Mouse (Mus musculus): ENCODE data around the gene Zdhhc7. TPM values are rescaled to one million over a fixed set of nuclear protein-coding genes. Genes with fewer than 3 reads are reported as not detected.
A peak's percentile ranks its signal among the peaks of the same experiment; 100 is the strongest.

The Zdhhc7 gene
- total RNA-seq, 2 experiments from 2014 or later: 27.7 TPM

- intact Hi-C loops (cut with DNase I): no loop called here
Measured at GRCm38 (mm10) chr8:120038741-120039140, 62.5 kb downstream of the Zdhhc7 start.

GRCm38 (mm10) chr8:120037611-120038010 lies 63.7 kb downstream of the Zdhhc7 start:
- intact Hi-C loops (cut with DNase I): no loop called here
- DNase-seq: no peak

More at GRCm38 (mm10) chr8:120038741-120039140, 62.5 kb downstream of the Zdhhc7 start:
- no peak for DNase-seq

DNA sequence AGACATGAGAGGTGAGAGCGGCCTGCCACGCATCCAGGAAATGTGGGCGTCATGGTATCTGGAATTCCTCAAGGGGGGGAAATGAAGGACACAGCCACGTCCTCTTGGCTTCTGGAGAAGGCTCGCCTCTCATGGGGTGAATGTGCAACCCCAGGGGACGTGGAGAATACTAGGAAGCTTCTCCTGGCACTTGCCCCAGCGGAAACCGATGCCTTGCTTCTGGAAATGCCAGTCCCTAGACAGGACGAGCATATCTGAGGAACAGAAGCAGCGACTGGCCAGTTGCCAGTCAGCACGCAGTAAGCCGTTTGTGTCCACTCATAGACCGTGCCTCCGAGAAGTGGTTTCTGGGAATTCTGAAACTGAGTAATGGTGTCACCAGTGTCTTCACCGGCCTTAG lies 64.1 kb downstream of the Zdhhc7 start:
- no peak for DNase-seq
- intact Hi-C loops (cut with DNase I): no loop called here

DNA sequence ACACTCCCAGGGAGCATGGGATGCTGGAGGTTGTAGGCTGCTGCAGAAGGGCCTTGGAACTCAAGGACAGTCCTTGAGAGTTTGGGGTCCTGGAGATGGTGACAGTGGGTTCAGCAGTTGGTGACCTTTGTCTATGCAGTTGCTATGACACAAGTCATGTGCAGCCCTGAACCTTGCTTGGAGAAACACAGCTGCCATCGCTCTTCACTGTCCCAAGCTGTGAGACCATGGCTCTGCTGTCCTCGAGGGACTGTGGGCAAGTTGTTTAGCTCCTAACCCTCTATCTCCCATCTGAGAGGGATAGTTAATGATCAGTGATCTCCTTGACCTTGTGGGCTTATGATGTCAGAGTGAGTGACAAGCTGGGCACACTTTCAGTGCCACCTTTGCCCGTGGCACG lies 64.7 kb downstream of the Zdhhc7 start:
- DNase-seq: no peak
- intact Hi-C loops (cut with DNase I): no loop called here

DNA sequence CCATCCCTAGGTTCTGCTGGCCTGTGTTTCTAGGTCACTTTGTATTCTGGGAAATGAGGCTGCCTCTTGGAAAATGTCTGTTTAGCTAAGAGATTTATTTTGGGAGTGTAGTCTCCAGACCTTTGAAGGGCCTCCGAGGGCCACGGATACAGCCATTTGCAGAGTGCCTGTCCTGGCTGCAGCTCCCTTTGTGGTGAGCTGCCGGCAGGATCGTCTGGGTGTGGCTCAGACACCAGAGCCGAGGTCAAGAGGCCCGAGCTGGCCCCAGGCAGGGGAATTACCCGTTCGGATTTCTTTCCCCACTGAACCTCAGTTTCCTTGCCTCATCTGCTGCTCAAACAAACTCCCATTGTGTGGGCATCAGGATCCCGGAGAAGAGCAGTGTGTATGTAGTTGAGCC lies 65.2 kb downstream of the Zdhhc7 start:
- intact Hi-C loops (cut with DNase I): no loop called here
- DNase-seq: no peak

DNA sequence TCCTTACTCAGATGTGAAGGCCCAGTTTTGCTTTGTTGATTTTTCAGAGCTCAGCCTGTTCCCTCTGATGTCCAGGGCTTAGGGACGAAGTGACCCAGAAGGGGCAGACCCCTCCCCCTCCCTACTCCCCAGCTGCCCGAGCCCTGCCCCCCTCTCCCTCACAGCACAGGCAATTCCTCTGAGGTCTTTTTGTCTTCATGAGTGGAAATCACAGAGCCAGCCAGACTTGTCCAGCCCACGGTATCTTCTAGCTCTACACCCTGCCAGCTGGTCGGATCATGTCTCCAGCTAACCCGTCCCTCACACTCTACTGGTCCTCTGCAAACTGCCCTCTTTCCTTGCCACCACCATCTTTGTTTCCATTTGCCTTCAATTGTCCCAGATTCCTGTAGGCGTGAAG lies 66.8 kb downstream of the Zdhhc7 start:
- DNase-seq: no peak
- intact Hi-C loops (cut with DNase I): no loop called here

DNA sequence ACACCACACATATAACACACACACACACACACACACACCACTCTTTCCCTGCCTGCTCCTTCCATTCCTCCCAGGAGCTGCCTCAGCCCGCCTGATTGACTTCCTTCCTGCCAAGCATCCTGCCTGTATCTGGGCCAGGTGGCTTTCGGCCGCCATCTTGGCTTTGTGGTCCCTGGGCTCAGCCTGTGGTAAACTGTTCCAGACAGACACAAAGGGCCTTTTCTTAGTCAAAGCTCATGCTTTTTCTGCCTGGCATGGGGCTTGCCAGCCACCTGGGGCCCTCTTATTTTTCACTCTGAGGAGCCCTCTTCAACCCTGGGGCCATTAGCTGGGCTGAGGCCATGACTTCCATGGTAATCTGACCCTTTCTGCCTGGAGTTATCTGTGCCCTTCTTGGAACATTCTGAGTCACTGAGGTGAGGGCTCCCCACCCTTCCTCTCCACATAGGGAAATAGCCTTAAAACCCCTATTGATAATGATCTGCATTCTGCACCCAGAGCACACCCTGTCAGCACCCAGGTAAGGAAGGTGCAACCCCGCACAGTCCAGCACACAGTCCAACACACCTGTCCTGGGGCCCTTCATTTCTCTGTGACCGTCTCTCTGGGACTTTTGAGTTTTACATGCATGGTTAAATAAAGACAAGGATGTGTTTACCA lies 68.6 kb downstream of the Zdhhc7 start:
- intact Hi-C loops (cut with DNase I): no loop called here
- DNase-seq: peak; percentile 53

Other genes with a start within 250 kb of the Zdhhc7 start
- 10 to 100 TPM in 1 of 2 experiments, 1 to 10 TPM in 1; 8.9 to 11.8 TPM for gene Klhl36, start 239.2 kb downstream of the Zdhhc7 start, total RNA-seq (2021)
- 100 to 1,000 TPM; 150 to 152 TPM for gene Usp10, start 191.1 kb downstream of the Zdhhc7 start, total RNA-seq (2021)
- gene Gm20388, start 190.6 kb downstream of the Zdhhc7 start, total RNA-seq (2021): 10 to 100 TPM in 1 of 2 experiments, 1 to 10 TPM in 1; 6.5 to 12.8 TPM
- gene Crispld2, start 109.0 kb downstream of the Zdhhc7 start, total RNA-seq (2021): 1 to 10 TPM; 1.7 to 1.8 TPM
- gene 6430548M08Rik, start 12.7 kb upstream of the Zdhhc7 start, total RNA-seq (2021): 10 to 100 TPM; 74.9 to 76.5 TPM
- not detected for gene Fam92b, start 76.0 kb upstream of the Zdhhc7 start, total RNA-seq (2021)
- gene Gse1, start 127.0 kb upstream of the Zdhhc7 start, total RNA-seq (2021): 10 to 100 TPM; 57.4 to 59.3 TPM